Mouse (Mus musculus) embryonic facial prominence, embryonic 15.5 days (tissue): ENCODE measurements around the gene March9. TPM values are rescaled to one million over a fixed set of nuclear protein-coding genes. Genes with fewer than 3 reads are reported as not detected.
A peak's percentile ranks its signal among the peaks of the same experiment; 100 is the strongest.

ENCODE experiments used
- ATAC-seq: fragments of 200-750 bp; cut with Nextera tagmentation; 2 replicates; pipeline ENCODE4 v1.8.0; 2017; ENCODE audit warnings: low read depth, moderate TSS enrichment; ENCODE audit not compliant: insufficient number of reproducible peaks, low FRiP score, low TSS enrichment
- H3K27ac ChIP-seq: fragments of 300-500 bp; sonication (generic); replicated peaks from 2 replicates; pipeline ENCODE4 v1.5.1; 2015; ENCODE audit warnings: mild to moderate bottlenecking, inconsistent platforms
- H3K27me3 ChIP-seq: fragments of 300-500 bp; sonication (generic); 2 replicates; pipeline ENCODE4 v1.6.1; 2015; ENCODE audit warnings: inconsistent platforms
- H3K36me3 ChIP-seq: fragments of 300-500 bp; sonication (generic); 2 replicates; pipeline ENCODE4 v1.6.1; 2015; ENCODE audit warnings: mild to moderate bottlenecking, inconsistent platforms
- H3K4me1 ChIP-seq: fragments of 300-500 bp; sonication (generic); 2 replicates; pipeline ENCODE4 v1.6.1; 2015; ENCODE audit warnings: inconsistent platforms
- H3K4me2 ChIP-seq: fragments of 300-500 bp; sonication (generic); replicated peaks from 2 replicates; pipeline ENCODE4 v1.6.1; 2015; ENCODE audit warnings: mild to moderate bottlenecking, inconsistent platforms
- H3K4me3 ChIP-seq: fragments of 300-500 bp; sonication (generic); replicated peaks from 2 replicates; pipeline ENCODE4 v1.5.1; 2015; ENCODE audit warnings: mild to moderate bottlenecking, inconsistent platforms
- H3K9ac ChIP-seq: fragments of 300-500 bp; sonication (generic); 2 replicates; pipeline ENCODE4 v1.6.1; 2015; ENCODE audit warnings: inconsistent platforms
- H3K9me3 ChIP-seq: fragments of 300-500 bp; sonication (generic); replicated peaks from 2 replicates; pipeline ENCODE4 v1.6.1; 2016; ENCODE audit warnings: inconsistent platforms
- WGBS: fragments of 180-500 bp; shearing (Covaris S2); methylation state at CpG from one replicate; pipeline ENCODE4 v1.1.7; 2015; 5-methylcytosine and 5-hydroxymethylcytosine counted together
- polyA plus RNA-seq: library from polyadenylated mRNA; unstranded; fragments of >200 nt; fragmentation: Nextera tagmentation; extraction: Ambion mirVana; gene quantifications from 2 replicates; pipeline ENCODE4 v1.2.1, GENCODE M21; 2015

Gene March9
- 1.8 and 2.4 TPM in 2 replicates for polyA plus RNA-seq

DNA sequence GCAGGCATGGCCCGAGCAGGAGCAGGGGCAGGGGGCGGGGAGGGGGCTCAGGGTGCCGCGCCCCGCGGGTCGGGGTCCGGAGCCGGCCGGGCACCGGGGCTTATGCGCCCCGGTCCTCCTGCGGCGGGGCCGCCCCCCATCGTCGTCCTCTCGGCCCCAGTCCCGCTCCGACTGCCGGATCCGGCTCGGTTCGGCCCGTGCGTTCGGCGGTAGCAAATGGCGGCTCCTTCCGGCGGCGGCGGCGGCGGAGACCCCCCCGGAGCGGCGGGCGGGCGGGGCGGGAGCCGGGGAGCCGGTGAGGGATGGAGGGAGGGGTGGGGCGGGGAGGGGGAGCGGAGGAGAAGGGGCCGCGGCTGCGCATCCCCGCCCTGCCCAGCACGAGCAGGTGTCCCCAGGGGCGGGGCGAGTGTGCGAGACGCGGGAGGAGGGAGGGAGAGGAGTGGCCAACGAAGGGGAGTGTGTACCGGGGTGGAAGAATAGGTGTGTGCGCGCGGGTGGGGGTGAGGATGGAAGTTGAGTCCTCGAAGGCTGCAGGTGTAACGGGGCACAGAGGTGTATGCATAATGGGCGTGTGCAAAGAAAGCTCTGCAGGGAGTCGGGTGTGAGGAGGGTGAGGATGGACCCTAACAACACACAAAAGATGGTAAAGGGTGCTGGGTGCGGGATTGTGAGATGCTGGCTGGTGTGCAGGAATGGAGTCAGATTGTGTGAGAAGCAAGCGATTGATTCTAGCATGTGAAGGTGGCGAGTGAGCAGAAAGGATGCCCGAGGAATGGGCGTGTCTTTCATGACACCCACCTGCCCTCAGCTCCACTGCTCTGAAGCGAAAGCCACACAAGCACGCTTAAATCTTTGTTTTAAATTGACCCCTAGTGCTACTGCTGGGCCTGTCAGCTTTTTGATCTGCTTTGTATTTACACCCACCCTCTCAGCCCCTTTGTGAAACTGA lies at the start of gene March9:
TSS of gene March9 (minus strand) at position 217 of the 949 bp plus-strand sequence.
- peak; percentile 22 for ATAC-seq
- Histone ChIP-seq H3K9me3 (no peaks in the 10 kb centered on the region), H3K4me3 (peak within 1 kb of the TSS; percentile 78), H3K9ac (peak within 1 kb of the TSS; percentile 73), H3K4me2 (peak within 1 kb of the TSS; percentile 86), H3K27me3 (no peaks in the 10 kb centered on the region), H3K4me1 (peaks cover 33% of the 10 kb centered on the region), H3K36me3 (peaks cover 24% of the 10 kb centered on the region), H3K27ac (peak within 1 kb of the TSS; percentile 70)
- under 1% methylated on average over 43 of the region's 72 CpGs for WGBS

DNA sequence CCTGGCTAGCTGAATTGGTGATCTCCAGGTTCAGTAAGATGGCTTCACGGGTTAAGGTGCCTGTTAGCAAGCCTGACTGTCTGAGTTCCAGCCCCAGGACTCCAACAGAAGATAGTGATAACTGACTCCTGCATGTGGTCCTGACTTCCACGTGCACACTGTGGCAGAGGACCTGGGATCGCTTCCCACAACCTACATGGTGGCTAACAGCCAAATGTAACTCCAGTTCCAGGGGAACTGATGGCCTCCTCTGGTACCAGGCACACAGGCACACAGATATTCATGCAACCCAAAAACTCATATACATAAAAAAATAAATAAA lies 48.2 kb upstream of the March9 start:
- H3K4me3 ChIP-seq, result no peak overlapping the region
- no peak for ATAC-seq
- WGBS, result 67% methylated on average over 3 of the region's 3 CpGs

GRCm38 (mm10) chr10:127107563-127108261 lies 47.7 kb upstream of the March9 start:
- 81% methylated on average over 16 of the region's 16 CpGs for WGBS
- H3K9me3 ChIP-seq, result no peaks in the 10 kb centered on the region
- H3K27me3 ChIP-seq, result no peaks in the 10 kb centered on the region
- peaks cover 37% of the 10 kb centered on the region; the same call in 1 of the 2 replicates for H3K36me3 ChIP-seq
- no peak for ATAC-seq
- no peak overlapping the region for H3K4me2 ChIP-seq
- no peaks in the 10 kb centered on the region for H3K4me1 ChIP-seq
- no peak overlapping the region for H3K9ac ChIP-seq
- no peak overlapping the region for H3K4me3 ChIP-seq
- no peak overlapping the region for H3K27ac ChIP-seq

More for the DNA sequence above, 48.2 kb upstream of the March9 start:
- Histone ChIP-seq H3K27ac (no peak overlapping the region), H3K36me3 (peaks cover 42% of the 10 kb centered on the region; the same call in 1 of the 2 replicates), H3K9ac (no peak overlapping the region), H3K4me1 (no peaks in the 10 kb centered on the region), H3K9me3 (no peaks in the 10 kb centered on the region), H3K4me2 (no peak overlapping the region), H3K27me3 (no peaks in the 10 kb centered on the region)

- Histone ChIP-seq H3K27me3 (no peaks in the 10 kb centered on the region), H3K4me3 (no peak overlapping the region), H3K4me2 (no peak overlapping the region), H3K4me1 (no peaks in the 10 kb centered on the region), H3K9ac (no peak overlapping the region), H3K27ac (no peak overlapping the region), H3K9me3 (no peaks in the 10 kb centered on the region), H3K36me3 (peaks cover 37% of the 10 kb centered on the region)
- 77% methylated on average over 7 of the region's 7 CpGs for WGBS
- no peak for ATAC-seq
Measured at GRCm38 (mm10) chr10:127103631-127104030, 43.6 kb upstream of the March9 start.

DNA sequence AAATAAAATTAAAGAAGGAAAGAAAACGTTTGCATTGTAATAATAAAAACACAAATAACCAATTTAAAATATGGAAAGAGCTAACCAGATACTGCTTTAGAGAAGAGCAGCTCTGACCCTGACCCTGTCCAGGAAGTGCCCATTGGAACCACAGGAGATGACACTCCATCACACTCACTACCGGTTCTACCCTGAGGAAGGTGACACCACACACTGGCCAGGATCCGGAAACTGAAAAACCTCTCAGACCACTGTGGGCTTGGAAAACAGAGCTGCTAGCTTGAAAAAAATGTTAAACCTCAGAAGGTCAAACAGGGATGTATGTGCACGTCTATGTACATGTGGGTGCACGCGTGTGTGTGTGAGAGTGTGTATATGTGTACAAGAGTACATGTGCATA lies 41.2 kb upstream of the March9 start:
- Histone ChIP-seq H3K36me3 (peaks cover 46% of the 10 kb centered on the region), H3K9ac (no peak overlapping the region), H3K27me3 (no peaks in the 10 kb centered on the region), H3K27ac (no peak overlapping the region), H3K4me3 (no peak overlapping the region), H3K4me2 (no peak overlapping the region), H3K4me1 (no peaks in the 10 kb centered on the region), H3K9me3 (no peaks in the 10 kb centered on the region)
- WGBS, result 82% methylated on average over 6 of the region's 6 CpGs
- no peak for ATAC-seq

- no peak for ATAC-seq
- H3K9me3 ChIP-seq, result no peaks in the 10 kb centered on the region
Measured at GRCm38 (mm10) chr10:127100414-127100813, 40.4 kb upstream of the March9 start.

DNA sequence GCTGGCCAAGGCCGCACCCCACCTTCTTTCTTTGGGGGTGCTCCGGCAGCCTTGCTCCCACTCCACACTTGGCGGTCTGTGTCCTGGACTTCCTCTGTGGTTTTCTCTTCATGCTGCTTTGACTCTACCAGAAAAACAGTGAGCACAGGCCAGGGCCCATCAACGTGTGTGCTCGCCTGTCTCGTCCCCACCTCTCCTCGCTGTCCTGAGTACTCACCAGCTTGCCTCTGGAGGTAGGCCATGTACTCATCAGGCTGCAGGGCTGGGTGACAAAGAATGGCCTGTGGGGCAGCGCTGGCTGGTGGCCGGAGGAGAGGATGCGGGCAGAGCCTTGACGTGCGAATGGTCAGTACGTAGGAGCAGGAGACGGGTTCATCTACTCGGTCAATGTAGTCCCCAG lies 39.9 kb upstream of the March9 start:
- Histone ChIP-seq H3K4me3 (no peak overlapping the region), H3K36me3 (peaks cover 49% of the 10 kb centered on the region), H3K9ac (no peak overlapping the region), H3K9me3 (no peaks in the 10 kb centered on the region), H3K27ac (no peak overlapping the region), H3K4me2 (no peak overlapping the region), H3K27me3 (no peaks in the 10 kb centered on the region), H3K4me1 (peaks cover under 1% of the 10 kb centered on the region; the same call in 1 of the 2 replicates)
- 92% methylated on average over 15 of the region's 15 CpGs for whole genome bisulfite sequencing
- ATAC-seq, result no peak

More at GRCm38 (mm10) chr10:127100414-127100813, 40.4 kb upstream of the March9 start:
- H3K36me3 ChIP-seq, result peaks cover 50% of the 10 kb centered on the region
- H3K27ac ChIP-seq, result no peak overlapping the region
- H3K27me3 ChIP-seq, result no peaks in the 10 kb centered on the region
- WGBS, result 84% methylated on average over 8 of the region's 8 CpGs
- H3K4me2 ChIP-seq, result no peak overlapping the region
- H3K4me1 ChIP-seq, result no peaks in the 10 kb centered on the region
- H3K9ac ChIP-seq, result no peak overlapping the region
- H3K4me3 ChIP-seq, result no peak overlapping the region

DNA sequence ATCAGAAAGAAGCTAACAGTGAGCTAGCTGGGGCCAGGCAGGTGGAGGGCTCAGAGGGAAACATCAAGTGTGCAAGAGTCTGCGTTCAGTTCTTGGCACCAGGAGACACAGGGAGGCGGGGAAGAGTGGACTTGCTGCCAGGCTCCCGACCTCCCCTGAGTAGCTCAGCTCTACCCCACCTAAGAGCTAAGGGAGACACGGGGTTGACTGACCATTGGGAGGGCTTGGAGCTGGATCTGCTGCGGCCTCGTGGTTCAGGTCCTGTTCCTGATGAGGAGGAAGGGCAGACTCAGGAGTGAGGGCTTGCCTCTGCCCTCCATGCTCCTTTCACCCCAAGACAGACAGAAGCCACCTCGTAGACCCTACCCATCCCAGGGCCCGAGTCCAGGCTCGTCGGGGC lies 39.2 kb upstream of the March9 start:
- WGBS, result 88% methylated on average over 10 of the region's 10 CpGs
- peaks cover 49% of the 10 kb centered on the region for H3K36me3 ChIP-seq
- H3K4me3 ChIP-seq, result no peak overlapping the region
- peaks cover 6% of the 10 kb centered on the region; the same call in 1 of the 2 replicates for H3K4me1 ChIP-seq
- no peak overlapping the region for H3K4me2 ChIP-seq
- no peak overlapping the region for H3K9ac ChIP-seq
- H3K27ac ChIP-seq, result no peak overlapping the region
- H3K27me3 ChIP-seq, result no peaks in the 10 kb centered on the region
- no peak for ATAC-seq
- H3K9me3 ChIP-seq, result no peaks in the 10 kb centered on the region

DNA sequence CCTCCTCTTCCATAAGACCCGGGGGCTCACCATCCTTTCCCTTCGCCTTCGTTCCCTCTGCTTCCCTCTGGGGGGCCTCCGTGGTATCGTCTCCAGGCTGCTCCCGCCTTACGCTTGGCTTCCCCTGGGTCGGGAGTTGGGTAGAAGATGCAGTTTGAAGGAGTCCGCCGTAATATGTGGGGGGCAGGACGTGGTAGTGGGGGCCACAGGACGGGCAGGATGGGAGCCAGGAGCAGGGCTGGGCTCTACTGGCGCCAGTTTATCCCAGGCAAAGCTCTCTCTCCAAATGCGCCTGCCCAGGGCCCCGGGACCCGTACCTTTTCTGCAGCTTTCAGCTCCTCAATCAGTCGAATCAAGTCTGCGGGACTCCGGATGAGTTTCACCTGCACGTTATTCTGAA lies 38.5 kb upstream of the March9 start:
- H3K27me3 ChIP-seq, result no peaks in the 10 kb centered on the region
- no peak for ATAC-seq
- peaks cover 9% of the 10 kb centered on the region; the same call in 1 of the 2 replicates for H3K4me1 ChIP-seq
- 79% methylated on average over 20 of the region's 20 CpGs for WGBS
- H3K36me3 ChIP-seq, result peaks cover 49% of the 10 kb centered on the region
- H3K9me3 ChIP-seq, result no peaks in the 10 kb centered on the region
- H3K27ac ChIP-seq, result no peak overlapping the region
- no peak overlapping the region for H3K4me3 ChIP-seq
- no peak overlapping the region for H3K4me2 ChIP-seq
- no peak overlapping the region for H3K9ac ChIP-seq

DNA sequence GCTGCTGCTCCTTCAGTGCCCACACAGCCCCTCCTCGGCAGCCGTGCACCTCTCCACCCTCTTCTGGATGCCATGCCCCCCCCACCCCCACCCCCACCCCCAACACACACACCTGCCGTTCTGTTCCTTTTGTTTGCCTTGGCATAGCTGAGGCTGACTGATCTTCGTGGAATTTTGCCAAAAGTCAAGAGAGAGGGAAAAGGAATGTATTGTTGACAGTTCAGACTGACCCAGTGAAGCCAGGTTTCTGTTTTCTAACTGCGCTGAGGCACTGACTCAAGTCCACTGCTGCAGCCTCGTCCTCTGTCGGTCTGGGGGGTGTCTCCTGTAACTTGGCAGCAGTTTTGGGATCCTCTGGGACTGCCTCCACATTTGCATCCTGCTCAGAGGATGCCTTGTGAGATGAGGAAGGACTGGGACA lies 34.4 kb upstream of the March9 start:
- Histone ChIP-seq H3K4me3 (no peak overlapping the region), H3K4me2 (no peak overlapping the region), H3K9me3 (no peaks in the 10 kb centered on the region), H3K9ac (no peak overlapping the region), H3K4me1 (peaks cover 28% of the 10 kb centered on the region), H3K36me3 (peaks cover 43% of the 10 kb centered on the region), H3K27ac (no peak overlapping the region), H3K27me3 (peaks cover 36% of the 10 kb centered on the region)
- 34% methylated on average over 7 of the region's 7 CpGs for WGBS
- ATAC-seq, result no peak

- Histone ChIP-seq H3K9ac (no peak overlapping the region), H3K4me3 (no peak overlapping the region), H3K9me3 (no peaks in the 10 kb centered on the region), H3K4me2 (no peak overlapping the region), H3K27ac (no peak overlapping the region), H3K36me3 (peaks cover 26% of the 10 kb centered on the region), H3K4me1 (peaks cover 28% of the 10 kb centered on the region), H3K27me3 (peaks cover 51% of the 10 kb centered on the region)
- 36% methylated on average over 4 of the region's 4 CpGs for WGBS
- ATAC-seq, result no peak
Measured at GRCm38 (mm10) chr10:127092742-127093141, 32.8 kb upstream of the March9 start.
